Mouse (Mus musculus) neutrophil, adult 65 days (primary cell): ENCODE results near the gene Pip5k1b. TPM values are rescaled to one million over a fixed set of nuclear protein-coding genes. Genes with fewer than 3 reads are reported as not detected.

ENCODE experiments used
- total RNA-seq: library from RNA; stranded (reverse); gene quantifications from 2 replicates; pipeline ENCODE4 v1.2.4, GENCODE M21; 2023

The Pip5k1b gene
- total RNA-seq, result 29.0 and 43.7 TPM in 2 replicates

GRCm38 (mm10) chr19:24555466-24555903, at the start of gene Pip5k1b:
Gene Pip5k1b, minus strand, starts transcription at chr19:24555872.

GRCm38 (mm10) chr19:24476929-24477882, 78.5 kb downstream of the Pip5k1b start, which contains the start of gene Fam122a:
Gene Fam122a, minus strand, starts transcription at chr19:24477356.

GRCm38 (mm10) chr19:24280601-24281228, 275.0 kb downstream of the Pip5k1b start, which contains the start of gene Fxn:
Gene Fxn, minus strand, starts transcription at chr19:24280605.

Other genes with a start within 250 kb of the Pip5k1b start
- gene Fam122a, start 78.5 kb downstream of the Pip5k1b start, total RNA-seq, result 37.6 and 38.5 TPM in 2 replicates
- not detected in 2 replicates for gene Tmem252, start 118.1 kb upstream of the Pip5k1b start, total RNA-seq